Mouse (Mus musculus) lung, adult 2 months (tissue): ENCODE measurements around the gene Rtbdn. TPM values are rescaled to one million over a fixed set of nuclear protein-coding genes. Genes with fewer than 3 reads are reported as not detected.

Source experiments
- DNase-seq: peaks from one replicate; pipeline ENCODE4 v3.0.0; 2022
- H3K4me1 ChIP-seq: fragments of 200-500 bp; 2 replicates; pipeline ENCODE4 v1.6.1; 2011; ENCODE audit warnings: low read length; ENCODE audit not compliant: control insufficient read depth, insufficient read depth
- H3K4me3 ChIP-seq: fragments of 200-500 bp; replicated peaks from 2 replicates; pipeline ENCODE3; 2011; ENCODE audit warnings: low read depth, mild to moderate bottlenecking, control low read depth, low read length; ENCODE audit errors: extremely low read depth
- CTCF ChIP-seq: fragments of 200-500 bp; IDR thresholded peaks from 2 replicates; pipeline ENCODE4 v1.5.1; 2011; ENCODE audit warnings: mild to moderate bottlenecking, low read length, control low read depth; ENCODE audit not compliant: insufficient read depth
- POLR2A ChIP-seq: fragments of 200-500 bp; IDR thresholded peaks from 2 replicates; pipeline ENCODE4 v1.6.1; 2011; ENCODE audit warnings: low read depth, mild to moderate bottlenecking, control low read depth, low read length, borderline replicate concordance; ENCODE audit errors: extremely low read depth
- WGBS: fragments of 180-500 bp; shearing (Covaris S2); methylation state at CpG from one replicate; pipeline ENCODE4 v1.1.7; 2018; 5-methylcytosine and 5-hydroxymethylcytosine counted together
- polyA plus RNA-seq: library from polyadenylated mRNA; depleted of rRNA; stranded (reverse); fragments of >200 nt; gene quantifications from 2 replicates; pipeline ENCODE4 v1.2.3, GENCODE M21; 2012

The Rtbdn gene
- polyA plus RNA-seq, 1 experiment: not detected

DNA sequence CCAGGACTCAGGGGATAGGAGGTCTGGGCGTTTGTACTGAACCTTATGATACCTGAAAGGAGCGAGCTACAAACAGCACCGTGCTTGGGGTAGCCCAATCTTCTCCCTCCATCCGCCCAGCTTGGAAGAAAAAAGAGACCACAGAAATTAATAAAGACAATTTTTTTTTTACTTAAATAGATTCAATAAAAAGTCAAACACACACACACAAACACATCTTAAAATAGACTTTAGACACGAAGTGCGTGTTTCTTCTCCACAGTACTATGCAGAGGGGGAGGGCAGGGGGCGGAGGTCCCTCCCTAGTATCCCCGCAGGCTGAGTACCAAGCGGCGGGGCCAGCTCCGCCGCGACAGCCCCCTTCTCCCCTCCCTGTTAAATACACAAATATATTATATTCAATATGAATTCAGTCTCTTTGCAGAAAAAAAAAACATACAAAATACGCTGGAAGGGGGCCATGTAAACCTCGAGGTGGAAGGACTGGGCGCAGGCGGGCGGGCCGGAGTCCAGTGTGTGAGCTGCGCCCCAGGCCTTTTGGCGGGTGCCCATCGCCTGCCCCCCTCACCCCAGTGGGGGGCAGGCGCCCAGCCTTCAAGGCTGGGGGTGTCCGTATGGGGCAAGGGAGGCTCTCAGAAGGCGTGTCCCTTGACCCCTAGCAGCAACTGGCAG, 30.1 kb downstream of the Rtbdn start:
- H3K4me3 ChIP-seq: peak overlapping the region; percentile 71
- TF ChIP-seq POLR2A (no peak), CTCF (no peak)
- WGBS: 1% methylated on average over 25 of the region's 25 CpGs
- DNase-seq: peak; percentile 77
- peaks cover 27% of the 10 kb centered on the region for H3K4me1 ChIP-seq

DNA sequence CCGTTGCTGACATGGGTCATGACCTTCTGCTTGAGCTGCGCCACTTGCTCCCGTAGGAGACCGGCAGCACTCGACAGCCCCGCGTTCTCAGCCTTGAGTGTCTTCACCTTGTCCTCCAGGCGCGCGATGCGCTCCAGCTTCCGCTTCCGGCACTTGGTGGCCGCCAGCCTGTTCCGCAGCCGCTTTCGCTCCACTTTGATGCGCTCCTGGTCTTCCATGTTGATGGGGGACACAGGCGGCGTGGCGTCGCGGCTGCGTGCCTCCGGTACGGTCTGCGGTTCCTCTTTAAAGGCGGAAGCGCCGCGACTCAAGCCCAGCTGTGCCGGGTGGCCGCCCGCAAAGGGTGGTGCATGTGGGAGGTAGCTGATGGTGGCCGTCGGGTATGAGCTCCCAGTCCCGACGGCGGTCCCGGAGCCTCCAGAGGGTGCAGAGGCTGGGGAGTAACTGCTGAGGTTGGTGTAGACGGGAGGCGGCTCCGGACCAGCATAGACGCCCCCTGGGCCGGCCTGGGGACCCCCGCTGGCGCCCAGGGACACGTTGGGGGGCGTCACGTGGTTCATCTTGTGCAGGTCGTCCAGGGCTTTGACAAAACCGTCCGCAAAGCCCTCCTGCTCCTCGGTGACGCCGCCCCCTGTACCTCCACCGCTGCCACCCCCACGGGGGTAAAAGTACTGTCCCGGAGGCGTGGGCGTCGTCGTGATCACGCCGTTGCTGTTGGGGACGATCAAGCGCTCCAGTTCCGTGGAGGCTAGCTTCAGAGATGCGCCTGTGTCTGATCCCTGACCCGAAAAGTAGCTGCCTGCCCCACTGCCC, 30.9 kb downstream of the Rtbdn start:
- WGBS: under 1% methylated on average over 70 of the region's 70 CpGs
- Histone ChIP-seq H3K4me1 (peaks cover 34% of the 10 kb centered on the region), H3K4me3 (peak overlapping the region; percentile 71)
- TF ChIP-seq CTCF: no peak
- peak; percentile 65; the same call in 1 of the 2 replicates for TF ChIP-seq POLR2A
- DNase-seq: no peak

DNA sequence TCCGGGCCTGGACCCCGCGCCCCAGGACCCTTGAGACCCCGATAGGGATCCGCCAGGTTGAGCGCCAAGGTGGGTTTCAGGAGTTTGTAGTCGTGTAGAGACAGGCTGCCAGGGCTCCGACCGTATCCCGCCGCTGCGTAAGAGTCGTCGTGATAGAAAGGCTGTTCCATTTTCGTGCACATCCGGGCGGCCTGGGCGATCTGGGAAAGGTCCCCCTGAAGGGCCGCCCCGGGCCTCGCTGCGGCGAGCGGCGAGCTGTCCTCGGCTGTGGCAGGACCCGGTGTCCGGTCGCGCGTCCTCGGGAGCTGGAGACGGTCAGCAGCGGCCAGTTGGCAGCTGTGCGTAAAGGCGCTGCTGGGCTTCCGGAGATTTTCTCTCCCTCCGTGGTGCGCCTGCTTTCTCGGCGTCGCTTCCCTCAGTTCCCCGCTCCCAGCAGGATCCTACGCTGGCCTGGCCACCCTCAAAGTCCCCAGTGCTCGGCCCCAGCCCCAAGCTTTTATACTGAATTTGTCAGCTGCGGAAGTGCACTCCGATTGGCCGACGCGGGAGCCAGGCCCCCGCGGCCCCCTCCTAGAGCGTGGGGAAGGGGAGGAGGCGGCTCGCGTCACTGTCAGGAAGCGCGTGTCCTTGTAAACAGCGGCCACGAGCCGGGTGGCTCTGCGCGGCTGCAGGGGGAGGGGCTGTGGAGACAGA, 31.6 kb downstream of the Rtbdn start, which contains the start of gene Junb:
Gene Junb, minus strand, starts transcription at position 471 of the 693 bp plus-strand sequence.
- under 1% methylated on average over 63 of the region's 63 CpGs for WGBS
- Histone ChIP-seq H3K4me3 (peak within 1 kb of the TSS; percentile 71), H3K4me1 (peaks cover 36% of the 10 kb centered on the region)
- TF ChIP-seq POLR2A (peak; percentile 100), CTCF (no peak)
- peak; percentile 98 for DNase-seq

DNA sequence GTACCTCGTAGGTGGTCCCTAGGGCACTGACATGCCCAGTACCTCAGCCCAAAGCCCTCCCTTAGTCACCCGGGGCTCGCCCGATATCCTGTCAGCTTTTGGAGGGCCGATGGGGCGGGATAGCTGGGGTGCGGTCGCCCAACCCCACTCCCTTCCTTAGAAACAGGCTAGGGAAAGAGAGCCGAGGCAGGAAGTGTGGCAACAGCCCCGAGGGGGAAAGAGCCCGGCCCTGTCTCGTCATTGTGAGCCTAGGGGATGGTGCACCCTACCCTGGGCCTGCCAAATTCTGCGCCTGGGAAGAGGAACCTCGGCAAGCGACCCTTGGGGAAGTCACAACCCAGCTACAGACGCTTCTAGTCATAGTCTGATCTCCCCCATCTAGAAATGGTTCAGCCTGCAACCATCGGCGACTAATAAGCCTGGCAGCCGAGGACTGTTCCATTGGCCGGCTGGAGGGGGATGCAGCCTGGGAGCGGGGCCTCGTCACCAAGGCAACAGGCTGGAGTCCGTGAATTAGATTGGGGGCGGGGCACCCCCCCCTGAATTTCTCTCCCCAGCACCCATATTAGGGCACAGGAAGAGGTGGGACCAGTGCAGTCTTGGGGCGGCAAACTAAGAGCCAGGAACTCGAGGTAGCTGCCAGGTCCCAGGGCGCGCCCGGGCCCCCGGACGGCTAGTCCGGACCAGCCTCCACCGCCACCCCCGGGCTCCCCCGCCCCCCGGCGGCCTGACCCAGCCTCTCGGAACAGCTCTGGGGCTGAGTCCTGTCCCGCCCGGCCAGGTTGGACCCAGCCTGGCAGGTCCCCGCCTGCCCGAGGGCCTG, 33.0 kb downstream of the Rtbdn start:
- DNase-seq: peak; percentile 88
- TF ChIP-seq POLR2A (peak; percentile 52; the same call in 1 of the 2 replicates), CTCF (no peak)
- 1% methylated on average over 33 of the region's 42 CpGs for WGBS
- Histone ChIP-seq H3K4me1 (peaks cover 49% of the 10 kb centered on the region), H3K4me3 (peak overlapping the region; percentile 60)

DNA sequence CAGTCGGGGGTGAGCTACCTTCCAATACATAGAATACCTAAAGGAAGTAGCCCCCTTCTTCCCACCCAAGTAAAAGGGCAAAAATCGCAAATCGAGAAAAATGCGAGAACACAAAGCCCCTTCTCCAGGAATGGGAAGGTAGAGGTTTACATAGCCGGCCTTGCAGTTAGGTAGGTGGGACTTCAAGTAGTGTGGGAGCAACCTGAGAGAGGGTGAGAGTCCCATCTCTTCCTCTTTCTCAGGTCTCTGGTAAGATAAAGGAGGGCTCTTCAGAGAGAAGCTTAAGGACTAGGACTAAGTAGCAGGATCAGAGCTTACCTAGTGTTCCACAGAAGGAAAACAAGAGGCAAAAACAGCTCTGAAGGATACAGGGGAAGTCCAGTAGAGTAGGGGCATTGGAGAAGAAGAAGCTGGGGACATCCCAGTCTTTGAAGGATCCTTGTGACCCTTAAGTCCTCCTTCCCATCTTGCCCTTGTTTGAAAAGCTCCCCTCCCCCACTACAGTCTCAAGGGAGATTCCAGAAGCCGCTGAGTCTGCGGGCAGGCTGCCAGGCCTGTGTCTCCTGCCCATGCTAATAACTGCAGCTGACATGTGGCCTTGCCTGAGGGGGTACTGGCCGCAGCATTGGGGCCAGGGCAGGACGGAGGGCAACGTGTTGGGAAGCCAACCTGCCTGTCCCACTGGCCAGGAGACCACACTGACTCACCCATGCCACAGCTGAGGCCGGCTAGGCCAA, 34.0 kb downstream of the Rtbdn start:
- peaks cover 51% of the 10 kb centered on the region for H3K4me1 ChIP-seq
- no peak overlapping the region for H3K4me3 ChIP-seq
- WGBS: 24% methylated on average over 11 of the region's 11 CpGs
- DNase-seq: peak; percentile 80
- peak; percentile 25; the same call in 1 of the 2 replicates for TF ChIP-seq POLR2A
- no peak for TF ChIP-seq CTCF

DNA sequence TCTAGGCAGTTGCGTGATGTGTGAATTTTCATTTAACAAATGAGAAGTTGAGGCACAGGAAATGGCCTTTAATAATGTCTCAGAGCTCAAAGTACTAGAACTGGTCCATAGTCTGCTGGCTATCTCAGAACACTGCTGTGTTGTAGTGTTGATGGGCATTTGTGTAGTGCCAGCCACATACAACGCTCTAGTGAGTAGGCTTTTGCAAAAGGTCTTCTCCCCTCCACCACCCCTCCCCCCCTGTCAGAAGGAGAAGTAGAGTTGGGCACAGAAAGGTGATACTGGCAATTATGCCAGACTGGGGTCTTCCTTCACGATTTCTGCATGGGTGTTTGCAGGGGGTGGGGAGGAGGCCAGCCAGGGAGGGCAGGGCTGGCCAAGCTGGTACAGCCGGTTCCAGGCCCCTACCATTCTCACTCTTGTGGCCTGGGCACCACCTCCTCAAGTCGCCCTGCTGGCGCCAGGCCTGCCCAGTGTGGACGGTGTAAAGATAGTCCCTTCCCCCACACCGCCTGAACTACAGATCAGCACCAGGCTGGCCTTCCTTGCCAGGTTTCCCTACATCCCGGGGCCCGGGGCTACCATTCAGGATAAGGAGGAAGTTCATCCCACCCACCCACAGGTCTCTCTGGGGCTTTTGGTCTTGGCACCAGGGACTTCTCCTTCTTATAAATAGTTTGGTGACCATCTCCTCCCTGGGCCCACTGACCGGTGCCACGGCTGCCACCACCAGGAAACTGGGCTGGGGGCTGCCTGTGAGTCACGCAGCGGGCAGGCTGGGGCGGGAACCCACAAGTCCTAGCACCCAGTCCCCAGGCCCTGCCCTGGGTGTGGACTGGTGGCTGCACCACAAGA, 35.1 kb downstream of the Rtbdn start:
- DNase-seq: peak; percentile 58
- TF ChIP-seq POLR2A: no peak
- no peak for TF ChIP-seq CTCF
- no peak overlapping the region for H3K4me3 ChIP-seq
- peaks cover 52% of the 10 kb centered on the region for H3K4me1 ChIP-seq
- WGBS: 52% methylated on average over 15 of the region's 15 CpGs

DNA sequence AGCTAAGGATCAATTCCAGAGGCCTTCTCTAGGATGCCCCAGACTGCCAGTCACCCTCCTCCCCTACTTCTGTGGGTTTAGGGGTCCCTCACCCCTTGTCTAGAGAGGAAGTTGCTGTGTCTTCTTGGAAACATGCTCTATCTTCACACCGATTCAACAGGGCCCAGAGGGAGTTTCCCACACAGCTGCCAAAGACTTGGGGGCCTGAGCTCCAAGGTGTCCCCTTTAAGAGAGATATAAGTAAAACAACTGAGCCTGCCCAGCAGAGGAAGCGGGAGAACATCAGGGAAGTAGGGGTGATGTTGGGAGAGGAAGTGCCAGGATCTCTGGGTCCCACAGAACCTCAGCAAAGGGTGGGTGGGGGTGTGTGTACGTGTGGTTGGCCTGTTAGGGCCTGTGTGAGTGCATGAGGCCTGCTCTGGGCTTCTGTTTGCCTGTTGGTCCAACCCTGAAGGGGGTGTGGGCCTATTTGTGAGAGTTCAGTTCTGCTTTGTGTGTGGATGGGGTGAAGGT, 35.8 kb downstream of the Rtbdn start:
- 45% methylated on average over 3 of the region's 3 CpGs for WGBS
- no peak overlapping the region for H3K4me3 ChIP-seq
- TF ChIP-seq CTCF (no peak), POLR2A (no peak)
- H3K4me1 ChIP-seq: peaks cover 52% of the 10 kb centered on the region
- DNase-seq: no peak
